Mouse (Mus musculus) right cerebral cortex, postnatal 10 days (tissue): ENCODE data around the gene Syngap1.
"Not testable (repeated sequence)": the region's sequence is repeated elsewhere in the genome, so short reads cannot be mapped to it uniquely, and the experiment has no call there.

ENCODE experiments used
- DNase-seq, 2 experiments: peaks; one replicate each; pipeline ENCODE4 v3.0.0; 2021; ENCODE audit warnings: low spot score in 2 of 2

The Syngap1 gene

GRCm38 (mm10) chr17:26941031-26941789, at the start of gene Syngap1:
Gene Syngap1 (plus strand): TSS chr17:26941253.
- peak; percentile 83 to 86 for DNase-seq

DNA sequence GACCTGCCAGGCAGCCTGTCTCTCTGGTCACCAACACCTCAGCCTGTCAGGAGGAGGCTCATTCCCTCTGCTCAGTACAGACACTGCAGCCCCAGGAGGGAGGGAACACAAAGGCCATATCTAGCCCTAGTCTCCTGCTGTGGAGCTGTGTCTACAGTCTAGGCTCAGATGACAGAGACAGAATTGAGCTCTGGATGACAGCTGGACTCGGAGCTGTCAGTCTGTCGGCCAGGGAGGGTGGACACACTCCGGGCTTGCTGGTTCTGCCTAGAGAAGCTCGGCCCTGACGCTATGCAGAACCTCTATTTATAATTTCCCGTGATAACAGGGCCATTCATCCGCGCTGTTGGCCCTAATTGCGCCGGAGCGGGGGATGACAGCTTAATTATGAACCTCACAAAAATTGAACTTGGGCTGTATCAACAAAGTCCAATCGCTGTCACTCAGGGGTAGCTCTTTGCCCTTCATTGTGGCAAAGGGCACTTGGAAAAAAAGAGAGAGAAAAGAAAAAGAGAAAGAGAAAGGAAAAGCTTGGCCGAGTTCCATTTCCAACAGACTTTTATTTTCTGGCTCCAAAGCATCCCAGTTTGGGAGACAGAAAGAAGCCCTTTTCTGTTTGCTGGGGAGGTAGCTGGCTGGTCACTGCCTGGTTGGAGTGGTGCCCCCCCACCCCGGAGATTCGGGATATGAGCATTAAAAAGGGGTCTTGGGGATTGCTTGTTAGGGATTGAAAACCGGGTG, 48.2 kb upstream of the Syngap1 start:
- no peak for DNase-seq

- DNase-seq = no peak
Observed at GRCm38 (mm10) chr17:26893492-26893891, 47.6 kb upstream of the Syngap1 start.

GRCm38 (mm10) chr17:26894342-26894741, 46.7 kb upstream of the Syngap1 start:
- peak; percentile 53 to 68 for DNase-seq

DNA sequence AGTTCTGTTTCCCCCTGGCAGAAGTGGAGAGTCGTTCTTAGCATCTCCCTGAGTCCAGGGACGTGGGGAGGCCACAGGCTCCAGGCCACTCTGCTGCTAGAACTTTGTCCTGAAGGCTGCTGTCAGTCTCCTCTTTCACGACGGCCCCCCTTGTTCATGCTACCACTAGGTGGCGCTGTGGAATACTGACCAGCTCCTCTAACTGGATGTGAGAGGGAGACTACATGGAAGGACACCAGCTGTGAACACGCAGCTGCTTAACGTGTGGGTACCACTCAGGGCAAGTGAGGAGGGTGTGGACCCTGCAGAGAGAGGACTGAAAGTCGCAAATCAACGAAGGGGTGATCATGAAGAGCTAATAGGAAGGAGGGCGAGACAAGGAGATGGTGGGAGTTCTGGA, 45.5 kb upstream of the Syngap1 start:
- peak; percentile 54 to 68 for DNase-seq

- DNase-seq = no peak
Observed at GRCm38 (mm10) chr17:26900916-26901315, 40.1 kb upstream of the Syngap1 start.

GRCm38 (mm10) chr17:26904320-26904719, 36.7 kb upstream of the Syngap1 start:
- no peak for DNase-seq

GRCm38 (mm10) chr17:26907506-26907905, 33.5 kb upstream of the Syngap1 start:
- peak; percentile 53 to 56 for DNase-seq

DNA sequence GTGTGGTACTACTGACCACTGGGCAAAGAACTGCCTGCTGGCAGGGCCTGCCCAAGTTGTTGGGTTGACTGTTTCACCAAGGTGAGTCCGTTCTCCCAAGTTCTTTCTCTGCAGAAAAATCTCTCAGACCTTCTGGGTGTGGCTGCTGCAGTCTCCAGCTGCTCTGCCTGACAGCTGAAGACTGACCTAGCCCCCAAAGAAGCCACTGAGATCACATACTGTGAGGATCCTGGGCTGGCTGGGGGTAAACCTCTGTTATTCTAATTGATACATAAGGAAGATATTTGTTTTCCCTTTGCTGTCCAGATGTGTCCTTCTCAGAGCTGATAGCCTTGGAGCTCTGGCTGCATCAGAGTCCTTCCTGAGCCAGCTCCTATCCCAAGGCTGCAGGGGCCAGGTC, 25.8 kb upstream of the Syngap1 start:
- DNase-seq = no peak

DNA sequence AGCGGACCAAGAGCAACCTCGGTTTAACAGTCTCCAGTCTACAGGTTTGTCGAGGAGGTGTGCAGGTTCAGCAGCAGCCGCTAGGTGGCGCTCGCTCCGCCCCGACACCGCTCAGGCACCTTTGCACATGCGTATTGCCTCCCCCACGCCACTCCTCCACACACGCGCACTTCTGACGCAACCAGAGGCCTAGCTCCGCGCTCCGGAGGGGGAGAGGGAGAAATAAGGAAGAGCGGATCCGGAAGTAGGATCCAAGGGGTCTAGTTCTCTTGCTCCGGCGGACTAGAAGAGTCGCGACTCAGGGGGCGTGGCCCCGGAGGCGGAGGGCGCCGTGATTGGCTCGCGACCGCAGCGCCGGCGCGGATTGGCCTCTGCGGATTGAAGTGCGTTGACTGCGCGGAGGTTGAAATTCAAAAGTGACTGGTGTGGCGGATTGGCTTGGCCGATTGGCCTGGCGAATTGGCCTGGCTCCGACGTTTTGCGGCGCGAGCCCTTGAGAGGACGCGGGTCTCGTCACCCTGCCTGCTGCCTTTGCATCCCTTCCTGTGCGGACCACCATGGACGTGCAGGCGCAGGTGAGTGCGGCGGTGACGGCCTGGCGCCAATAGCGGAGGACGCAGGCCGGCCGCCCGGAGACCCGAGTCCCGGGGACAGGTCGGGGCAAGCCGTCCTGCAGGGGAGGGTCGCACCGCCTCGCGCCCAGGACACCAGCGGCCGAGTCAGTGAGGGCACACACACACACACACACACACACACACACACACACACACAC, 24.2 kb upstream of the Syngap1 start, which contains the start of gene Kifc5b:
TSS of gene Kifc5b (plus strand) at position 381 of the 772 bp plus-strand sequence.
- DNase-seq = peak; percentile 100

DNA sequence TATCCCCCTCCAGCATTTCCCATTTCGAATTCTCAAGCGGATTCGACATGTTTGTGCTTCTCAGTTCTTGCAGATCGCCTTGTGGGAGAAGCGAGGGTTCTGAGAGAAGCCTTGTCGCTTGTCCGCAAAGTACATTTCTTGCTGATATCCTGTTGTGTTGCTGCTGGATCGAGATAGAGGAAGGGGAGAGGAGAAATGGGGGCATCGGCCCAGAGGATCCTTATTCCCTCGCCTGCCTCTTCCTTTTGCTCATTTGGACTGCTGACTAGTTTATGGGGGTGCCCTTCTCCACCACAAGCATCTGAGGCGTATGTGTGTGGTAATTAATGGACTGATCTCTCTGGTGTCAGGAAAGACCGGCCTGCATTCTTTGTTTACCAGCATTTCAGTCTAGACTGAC, 23.5 kb upstream of the Syngap1 start:
- DNase-seq = not testable (repeated sequence)

- no peak for DNase-seq
Observed at GRCm38 (mm10) chr17:26918343-26918742, 22.7 kb upstream of the Syngap1 start.

DNA sequence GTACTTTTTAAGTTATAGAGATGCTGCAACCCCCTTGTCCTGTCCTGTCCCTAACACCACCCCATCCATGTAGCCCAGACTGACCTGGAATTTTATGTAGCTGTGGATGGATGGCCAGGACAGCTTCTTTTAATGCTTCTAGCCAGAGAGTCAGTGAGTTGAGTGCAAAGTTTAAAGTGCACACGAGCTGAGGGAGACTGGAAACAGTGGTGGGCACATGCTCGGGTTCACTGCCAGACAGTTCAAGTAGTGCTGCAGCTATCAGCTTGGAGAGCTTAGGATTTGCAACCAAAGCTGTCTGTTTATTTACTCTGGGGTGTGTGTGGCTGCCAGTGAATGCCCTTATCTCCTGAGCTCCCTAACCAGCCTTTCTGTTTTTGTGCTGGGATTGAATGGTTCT, 21.5 kb upstream of the Syngap1 start:
- not testable (repeated sequence) for DNase-seq

GRCm38 (mm10) chr17:26922368-26922767, 18.7 kb upstream of the Syngap1 start:
- not testable (repeated sequence) for DNase-seq

GRCm38 (mm10) chr17:26925414-26925813, 15.6 kb upstream of the Syngap1 start:
- DNase-seq = not testable (repeated sequence)

- DNase-seq = peak; percentile 71 to 72
Observed at GRCm38 (mm10) chr17:26931795-26932194, 9.3 kb upstream of the Syngap1 start.

DNA sequence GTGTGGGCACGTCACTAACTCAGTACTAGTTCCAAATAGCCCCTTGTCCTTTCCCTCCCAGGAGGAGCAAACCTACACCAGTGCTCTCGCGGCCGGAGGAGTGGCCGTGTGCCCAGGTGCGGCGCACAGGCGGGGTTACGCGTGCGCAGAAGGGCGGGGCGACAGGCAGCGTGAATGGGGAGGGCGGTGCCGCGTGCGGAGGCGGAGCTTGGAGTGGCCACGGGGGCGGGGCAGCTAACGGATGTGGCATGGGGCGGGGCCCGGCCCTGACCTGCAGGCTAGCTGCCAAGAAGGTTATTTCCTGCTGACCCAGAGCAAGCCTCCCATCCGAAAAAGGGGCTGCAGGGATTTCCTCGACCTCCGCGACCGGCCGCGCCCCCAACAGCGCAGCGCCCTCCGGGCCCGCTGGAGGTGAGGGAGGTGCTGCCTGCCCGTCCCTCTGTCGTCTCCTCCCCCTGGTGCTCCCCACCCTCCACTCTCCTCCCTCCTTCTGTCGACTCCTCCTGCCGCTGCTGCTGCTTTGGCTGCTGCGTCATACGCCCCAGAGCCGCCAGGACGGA, 8.1 kb upstream of the Syngap1 start, which contains the start of gene Phf1:
TSS of gene Phf1 (plus strand) at position 214 of the 560 bp plus-strand sequence.
- peak; percentile 95 for DNase-seq

- peak in 1 of 2 experiments; percentile 41 for DNase-seq
Observed at GRCm38 (mm10) chr17:26933419-26933818, 7.6 kb upstream of the Syngap1 start.

- no peak for DNase-seq
Observed at GRCm38 (mm10) chr17:26933885-26934827, 6.9 kb upstream of the Syngap1 start.

- DNase-seq = peak in 1 of 2 experiments; percentile 32
Observed at GRCm38 (mm10) chr17:26935027-26935426, 6.0 kb upstream of the Syngap1 start.
